Mouse (Mus musculus) ES-Bruce4 (cell line): ENCODE data around the gene Nucb2. TPM values are rescaled to one million over a fixed set of nuclear protein-coding genes. Genes with fewer than 3 reads are reported as not detected.

Experiments used
- H3K27ac ChIP-seq: 2 replicates; pipeline ENCODE4 v1.5.1; 2012; ENCODE audit warnings: low read length, inconsistent platforms; ENCODE audit not compliant: insufficient read depth
- H3K27me3 ChIP-seq: 2 replicates; pipeline ENCODE4 v1.6.1; 2012; ENCODE audit warnings: mild to moderate bottlenecking, low read length, inconsistent platforms; ENCODE audit not compliant: control insufficient read depth, poor library complexity, insufficient read depth, severe bottlenecking
- H3K36me3 ChIP-seq: 2 replicates; pipeline ENCODE4 v1.6.1; 2012; ENCODE audit warnings: inconsistent platforms, mild to moderate bottlenecking, low read length, moderate library complexity; ENCODE audit not compliant: control insufficient read depth, poor library complexity, insufficient read depth, severe bottlenecking
- H3K4me1 ChIP-seq: one replicate; pipeline ENCODE4 v1.8.1; 2011; ENCODE audit warnings: low read length; ENCODE audit not compliant: control insufficient read depth, insufficient read depth
- H3K4me3 ChIP-seq: 2 replicates; pipeline ENCODE4 v1.5.1; 2011; ENCODE audit warnings: low read depth, mild to moderate bottlenecking, low read length
- H3K9ac ChIP-seq: 2 replicates; pipeline ENCODE4 v1.6.1; 2012; ENCODE audit warnings: low read depth, mild to moderate bottlenecking, inconsistent platforms; ENCODE audit not compliant: poor library complexity, severe bottlenecking
- H3K9me3 ChIP-seq: replicated peaks from 2 replicates; pipeline ENCODE4 v1.6.1; 2012; ENCODE audit warnings: mild to moderate bottlenecking, low read length, inconsistent platforms; ENCODE audit not compliant: control insufficient read depth, poor library complexity, insufficient read depth, severe bottlenecking
- CTCF ChIP-seq: IDR thresholded peaks from one replicate; pipeline ENCODE4 v1.8.1; 2011; ENCODE audit warnings: low read depth, low read length
- EP300 ChIP-seq: IDR thresholded peaks from 2 replicates; pipeline ENCODE4 v1.6.1; 2011; ENCODE audit warnings: low read depth, low read length; ENCODE audit not compliant: insufficient read depth
- POLR2A ChIP-seq: IDR thresholded peaks from one replicate; pipeline ENCODE4 v1.8.1; 2011; ENCODE audit warnings: low read length; ENCODE audit not compliant: insufficient read depth
- polyA plus RNA-seq: library from polyadenylated mRNA; stranded (reverse); fragments of >200 nt; gene quantifications from 2 replicates; pipeline ENCODE4 v1.2.4, GENCODE M21; 2011; ENCODE audit warnings: low read depth; ENCODE audit not compliant: missing spikeins, insufficient read depth, insufficient read length

Nucb2 gene
- polyA plus RNA-seq, 1 experiment = 12.7 TPM

DNA sequence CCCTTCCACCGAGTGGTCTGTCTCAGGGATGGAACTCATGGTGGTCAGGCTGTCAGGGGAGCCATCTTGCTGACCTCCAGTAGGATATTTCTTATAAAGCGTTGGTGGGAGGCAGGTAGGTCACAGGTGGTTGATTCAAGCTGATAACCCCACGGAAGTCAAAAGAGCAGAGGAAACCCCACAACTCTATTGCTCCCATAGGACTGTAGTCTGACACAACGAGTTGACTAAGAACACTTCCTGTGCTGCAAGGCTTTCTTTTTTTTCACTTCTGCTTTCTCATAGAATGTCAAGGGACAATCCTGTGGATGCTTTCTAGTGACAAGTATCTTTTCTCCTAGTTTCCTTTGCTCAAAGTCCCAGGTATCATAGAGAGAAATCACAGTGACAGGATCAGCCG lies 27.9 kb upstream of the Nucb2 start:
- no peaks in the 10 kb centered on the region for H3K4me1 ChIP-seq
- H3K4me3 ChIP-seq = no peak overlapping the region
- H3K27ac ChIP-seq = no peak overlapping the region
- H3K9ac ChIP-seq = no peak overlapping the region
- H3K9me3 ChIP-seq = no peaks in the 10 kb centered on the region
- TF ChIP-seq EP300 (no peak), CTCF (no peak), POLR2A (no peak)
- no peaks in the 10 kb centered on the region; the same call in 1 of the 2 replicates for H3K27me3 ChIP-seq
- no peaks in the 10 kb centered on the region for H3K36me3 ChIP-seq

DNA sequence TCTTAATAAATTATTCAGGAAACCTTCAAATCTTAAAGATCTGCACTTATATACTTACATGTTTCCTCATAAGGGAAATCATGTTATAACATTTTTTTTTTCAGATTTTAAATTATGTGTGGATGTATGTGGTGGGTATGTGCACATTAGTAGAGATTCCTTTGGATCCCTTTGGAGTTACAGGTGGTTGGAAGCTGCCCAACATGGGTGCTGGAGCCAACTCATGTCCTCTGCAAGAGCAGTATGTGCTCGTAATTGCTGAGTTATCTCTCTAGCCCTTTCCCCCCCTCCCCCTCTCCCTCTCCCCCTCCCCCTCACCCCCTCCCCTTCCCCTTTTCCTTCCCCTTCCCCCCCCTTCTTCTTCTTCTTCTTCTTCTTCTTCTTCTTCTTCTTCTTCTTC lies 21.1 kb upstream of the Nucb2 start:
- Histone ChIP-seq H3K9ac (no peak overlapping the region), H3K4me3 (no peak overlapping the region), H3K27ac (no peak overlapping the region), H3K27me3 (no peaks in the 10 kb centered on the region), H3K9me3 (no peaks in the 10 kb centered on the region), H3K36me3 (no peaks in the 10 kb centered on the region), H3K4me1 (no peaks in the 10 kb centered on the region)
- no peak for TF ChIP-seq CTCF
- TF ChIP-seq EP300 = no peak
- no peak for TF ChIP-seq POLR2A

GRCm38 (mm10) chr7:116483782-116484181 lies 20.4 kb upstream of the Nucb2 start:
- no peaks in the 10 kb centered on the region for H3K27me3 ChIP-seq
- TF ChIP-seq EP300 (no peak), POLR2A (no peak), CTCF (no peak)
- no peaks in the 10 kb centered on the region for H3K9me3 ChIP-seq
- no peaks in the 10 kb centered on the region for H3K36me3 ChIP-seq
- no peak overlapping the region for H3K9ac ChIP-seq
- no peak overlapping the region for H3K27ac ChIP-seq
- no peak overlapping the region for H3K4me3 ChIP-seq
- H3K4me1 ChIP-seq = no peaks in the 10 kb centered on the region

DNA sequence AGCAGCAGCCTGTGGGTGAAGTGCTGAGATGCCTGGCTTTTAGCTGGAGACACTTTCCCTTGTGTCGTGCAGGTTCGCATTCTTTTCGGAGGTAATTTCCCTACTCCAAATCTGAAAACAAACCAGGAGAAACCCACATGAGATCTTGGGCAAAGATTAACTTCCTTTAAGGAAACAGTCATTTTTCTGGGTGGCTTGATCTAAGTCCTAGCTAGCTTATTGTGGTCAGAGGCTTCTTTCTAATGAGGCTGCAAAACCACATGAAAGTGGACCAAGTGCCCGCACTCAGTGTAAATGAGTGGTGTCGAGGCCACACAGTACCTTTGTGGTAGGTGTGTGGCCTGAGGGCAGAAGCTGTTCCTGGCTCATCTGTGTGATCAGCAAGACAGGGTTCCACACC lies 20.0 kb upstream of the Nucb2 start:
- no peaks in the 10 kb centered on the region for H3K27me3 ChIP-seq
- H3K27ac ChIP-seq = no peak overlapping the region
- H3K36me3 ChIP-seq = no peaks in the 10 kb centered on the region
- no peak overlapping the region for H3K9ac ChIP-seq
- TF ChIP-seq CTCF = no peak
- TF ChIP-seq POLR2A = no peak
- no peak for TF ChIP-seq EP300
- no peaks in the 10 kb centered on the region for H3K9me3 ChIP-seq
- no peak overlapping the region for H3K4me3 ChIP-seq
- no peaks in the 10 kb centered on the region for H3K4me1 ChIP-seq

DNA sequence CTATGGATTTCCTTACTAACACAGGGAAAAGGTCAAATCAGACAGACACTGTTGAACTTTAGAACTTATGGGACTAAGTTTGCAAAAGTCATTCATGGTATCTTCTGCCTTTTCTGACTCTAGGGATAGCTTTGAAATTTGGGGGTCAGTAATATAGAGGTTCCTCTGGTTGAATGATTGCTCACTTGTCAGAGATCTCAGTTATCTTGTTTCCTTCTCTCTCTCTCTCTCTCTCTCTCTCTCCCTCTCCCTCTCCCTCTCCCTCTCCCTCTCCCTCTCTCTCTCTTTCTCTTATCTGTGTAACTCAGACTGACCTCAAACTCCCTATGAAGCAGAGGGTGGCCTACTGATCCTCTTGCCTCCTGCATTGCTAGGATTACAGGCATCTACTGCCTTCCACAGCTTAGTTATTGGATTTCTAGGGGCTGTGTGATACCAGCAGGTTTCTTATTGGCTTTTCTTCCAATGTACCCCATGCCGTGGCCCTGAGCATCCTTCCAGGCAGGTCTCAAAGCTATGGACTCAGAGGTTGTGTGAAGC lies 19.0 kb upstream of the Nucb2 start:
- Histone ChIP-seq H3K36me3 (no peaks in the 10 kb centered on the region), H3K9ac (no peak overlapping the region), H3K4me1 (no peaks in the 10 kb centered on the region), H3K9me3 (no peaks in the 10 kb centered on the region), H3K27me3 (no peaks in the 10 kb centered on the region), H3K4me3 (no peak overlapping the region), H3K27ac (no peak overlapping the region)
- TF ChIP-seq POLR2A (no peak), CTCF (no peak), EP300 (no peak)

DNA sequence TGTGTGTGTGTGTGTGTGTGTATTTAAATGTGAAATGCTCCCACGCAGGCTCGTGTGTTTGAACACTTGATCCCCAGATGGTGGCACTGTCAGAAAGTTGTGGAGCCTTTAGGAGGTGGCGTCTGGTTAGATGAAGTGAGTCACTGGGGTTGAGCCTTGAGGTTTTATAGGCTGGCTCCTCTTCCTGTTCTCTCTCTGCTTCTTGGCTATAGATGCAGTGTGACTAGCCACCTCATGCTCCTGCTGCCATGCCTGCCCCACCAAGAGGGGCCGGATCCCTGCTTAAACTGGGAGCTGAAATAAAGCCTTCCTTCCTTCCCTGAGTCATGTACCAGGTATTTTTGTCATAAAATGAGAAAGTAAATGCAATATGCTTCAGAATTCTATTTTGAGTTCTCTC lies 13.1 kb upstream of the Nucb2 start:
- H3K9me3 ChIP-seq = no peaks in the 10 kb centered on the region
- no peaks in the 10 kb centered on the region for H3K36me3 ChIP-seq
- H3K9ac ChIP-seq = no peak overlapping the region
- no peaks in the 10 kb centered on the region for H3K27me3 ChIP-seq
- H3K27ac ChIP-seq = no peak overlapping the region
- no peak overlapping the region for H3K4me3 ChIP-seq
- H3K4me1 ChIP-seq = no peaks in the 10 kb centered on the region
- TF ChIP-seq POLR2A (no peak), EP300 (no peak), CTCF (no peak)
